11 mouse cellular contexts compared by ENCODE assay signal in the genomic region with DNA sequence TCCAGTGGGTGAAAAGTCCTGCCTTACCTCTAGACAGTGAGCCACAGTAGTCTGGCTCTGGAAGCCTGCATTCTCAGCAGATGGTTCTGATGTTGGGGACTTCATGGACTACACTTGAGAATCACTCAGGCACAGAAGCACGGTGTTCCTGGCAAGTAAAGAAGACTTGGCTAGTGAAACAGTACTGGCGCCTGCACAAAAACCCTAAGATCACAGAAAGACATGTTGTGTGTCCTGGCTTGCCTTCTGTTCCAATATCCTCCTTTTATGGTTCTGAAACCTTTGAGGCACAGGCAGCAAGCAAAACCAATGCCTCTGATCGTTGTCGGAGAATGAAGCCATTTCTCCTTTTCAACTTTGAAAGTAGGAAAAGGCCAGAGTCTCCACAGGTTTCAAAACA.
DNase-seq lines count a peak whose midpoint lies in the region; TF ChIP-seq lines count a peak whose summit lies in the region.
"Had no signal": no experiment of that assay in that cellular context is flagged by ENCODE, and none has a peak within 500 bp of the region (broad histone marks: within the 10 kb centered on the region; RNA-seq: fewer than 3 reads in every experiment).

No protein-coding gene starts in this region.

- no peak for TF ChIP-seq POLR2A in kidney, adult 2 months (IDR thresholded peaks at IDR 0.05; ENCODE audit: low read depth, low read length)

- H3K4me1 ChIP-seq in kidney, adult 2 months (ENCODE audit: control insufficient read depth, insufficient read depth, low read length) = no peaks in the 10 kb centered on the region

- 82% methylated on average over 4 of the region's 4 CpGs for WGBS in kidney, adult 2 months

- H3K27ac ChIP-seq in left cerebral cortex, adult 2 months = no peak overlapping the region
- no peak overlapping the region for H3K27ac ChIP-seq in kidney, adult 2 months (ENCODE audit: insufficient read depth, low read depth, low read length)
- H3K27ac ChIP-seq: macrophage had no signal

- no peak for TF ChIP-seq CTCF in left cerebral cortex, adult 2 months (IDR thresholded peaks at IDR 0.05)
- no peak for TF ChIP-seq CTCF in kidney, adult 2 months (conservative IDR thresholded peaks at IDR 0.05; ENCODE audit: insufficient read depth, insufficient read length, low read depth, low read length)

- H3K4me3 ChIP-seq in left cerebral cortex, adult 2 months = no peak overlapping the region
- H3K4me3 ChIP-seq in kidney, adult 2 months (ENCODE audit: insufficient read depth, low read depth, low read length) = no peak overlapping the region

- DNase-seq in brain, adult 2 months (ENCODE audit: low read depth, low spot score) = peak; percentile 83
- DNase-seq in cerebellum, adult 11-12 months = peak; percentile 46
- peak; percentile 5 to 7 for DNase-seq in frontal cortex, postnatal 25 days (ENCODE audit: low spot score in 2 of 2)
- DNase-seq in left cerebral cortex, adult 2 months (ENCODE audit: extremely low spot score in 1 of 2, low spot score in 2 of 2) = peak; percentile 9 to 17
- no peak for DNase-seq in yolk sac, embryonic 10.5 days (ENCODE audit: low spot score)
- DNase-seq in heart, adult 9 months (ENCODE audit: low spot score in 2 of 2) = no peak
- no peak for DNase-seq in kidney, adult 2 months
- no peak for DNase-seq in lung, adult 18-20 months
- DNase-seq: kidney, adult 18-20 months; thymus, postnatal 36 days had no signal

- intact Hi-C loops in left cerebral cortex, adult 2 months (cut with DNase I) = no loop called here

- H3K27me3 ChIP-seq in kidney, adult 2 months (replicated peaks; ENCODE audit: control insufficient read depth, insufficient read depth, low read length) = no peaks in the 10 kb centered on the region

- no peaks in the 10 kb centered on the region for H3K36me3 ChIP-seq in kidney, adult 2 months (ENCODE audit: control insufficient read depth, insufficient read depth, low read length)

Comparison
In these comparisons a context has a peak if more than half of its experiments do, and no peak if none do; other contexts are left out.
1. DNase-seq: peak in brain, adult 2 months (single experiment), cerebellum, adult 11-12 months (single experiment), frontal cortex, postnatal 25 days (2 of 2) and left cerebral cortex, adult 2 months (2 of 2); none in yolk sac, embryonic 10.5 days (single experiment), heart, adult 9 months (0 of 2), kidney, adult 2 months (single experiment) and lung, adult 18-20 months (0 of 2).